Mouse (Mus musculus) monocyte, adult 2 months (primary cell): ENCODE measurements at regions not wholly inside any gene's neighbourhood (a gene's known extent, or its start where the extent isn't known, plus 50 kb on each side); places are given as distances from the start of the nearest gene placed in this dataset.
"Not testable (repeated sequence)": the region's sequence is repeated elsewhere in the genome, so short reads cannot be mapped to it uniquely, and the experiment has no call there.

Experiments
- DNase-seq, 2 experiments: peaks; one replicate each; pipeline ENCODE4 v3.0.0; 2022; ENCODE audit warnings: low spot score in 2 of 2, low read depth in 1 of 2

DNA sequence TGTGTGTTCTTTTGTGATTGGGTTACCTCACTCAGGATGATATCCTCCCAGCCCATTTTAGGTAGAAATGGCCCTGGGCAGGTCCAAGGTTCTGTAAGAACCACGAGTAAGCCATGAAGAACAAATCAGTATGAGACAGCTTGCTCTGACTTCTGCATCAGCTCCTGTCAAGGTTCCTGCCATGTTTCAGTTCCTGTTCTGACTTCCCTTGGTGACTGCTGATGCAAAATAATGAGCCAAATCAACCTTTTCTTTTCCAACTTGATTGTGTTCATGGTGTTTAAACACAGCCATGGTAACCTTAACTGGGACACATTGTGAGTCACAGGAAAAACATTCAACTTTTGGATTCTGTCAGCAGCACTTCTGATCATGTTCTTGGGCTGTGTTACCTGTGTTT is 667.4 kb upstream of the Igfbp7 start:
- DNase-seq = no peak

DNA sequence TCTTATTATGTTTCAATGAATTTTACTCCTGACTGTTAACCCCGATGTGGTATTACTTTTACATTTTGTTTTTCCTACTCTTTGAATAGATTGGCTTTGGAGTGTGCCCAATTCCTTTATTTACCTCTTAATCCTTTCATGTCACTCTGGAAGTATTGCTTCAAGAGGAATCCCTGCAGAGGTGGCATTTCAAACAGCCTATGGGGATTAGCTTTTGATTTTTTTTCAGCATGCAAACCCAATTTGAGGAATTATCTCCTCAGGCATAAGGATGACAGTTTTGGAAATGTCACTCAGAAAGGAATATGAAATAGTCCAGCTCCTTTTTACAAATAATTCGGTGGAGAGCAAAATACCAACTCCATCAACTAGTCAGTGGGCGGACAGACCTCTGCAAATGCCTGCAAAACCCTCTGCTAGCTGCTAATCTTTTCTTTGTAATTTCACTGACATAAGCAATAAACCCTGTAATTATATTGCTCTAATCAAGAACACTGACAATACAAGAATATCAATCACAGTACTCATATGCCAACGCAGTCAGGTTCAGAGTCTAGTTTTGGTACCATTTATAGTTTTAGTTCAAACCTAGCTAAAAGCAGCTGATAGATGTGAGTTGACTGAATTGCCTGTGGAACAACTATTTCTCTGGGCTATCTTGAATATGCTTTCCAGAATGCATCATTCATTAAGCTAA is 624.9 kb upstream of the Igfbp7 start:
- DNase-seq = no peak

DNA sequence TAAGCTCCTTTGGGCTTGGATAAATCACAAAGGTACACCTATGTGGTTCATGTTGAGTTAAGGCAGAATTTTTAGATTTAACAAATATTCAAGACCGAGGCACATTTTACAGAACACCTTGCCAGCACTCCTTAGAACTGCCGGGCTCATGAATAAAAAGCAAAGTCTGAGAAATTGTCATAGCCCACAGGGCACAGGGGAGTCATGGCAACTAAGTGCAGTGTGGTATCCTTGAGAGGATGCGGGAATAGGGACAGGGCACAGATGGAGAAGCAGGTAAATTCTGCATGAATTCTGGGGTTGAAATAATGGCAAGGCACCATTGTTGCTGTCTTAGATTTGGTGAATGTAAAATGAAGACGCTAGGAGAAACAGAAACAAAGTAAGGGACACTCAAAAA is 609.7 kb upstream of the Igfbp7 start:
- DNase-seq = no peak

DNA sequence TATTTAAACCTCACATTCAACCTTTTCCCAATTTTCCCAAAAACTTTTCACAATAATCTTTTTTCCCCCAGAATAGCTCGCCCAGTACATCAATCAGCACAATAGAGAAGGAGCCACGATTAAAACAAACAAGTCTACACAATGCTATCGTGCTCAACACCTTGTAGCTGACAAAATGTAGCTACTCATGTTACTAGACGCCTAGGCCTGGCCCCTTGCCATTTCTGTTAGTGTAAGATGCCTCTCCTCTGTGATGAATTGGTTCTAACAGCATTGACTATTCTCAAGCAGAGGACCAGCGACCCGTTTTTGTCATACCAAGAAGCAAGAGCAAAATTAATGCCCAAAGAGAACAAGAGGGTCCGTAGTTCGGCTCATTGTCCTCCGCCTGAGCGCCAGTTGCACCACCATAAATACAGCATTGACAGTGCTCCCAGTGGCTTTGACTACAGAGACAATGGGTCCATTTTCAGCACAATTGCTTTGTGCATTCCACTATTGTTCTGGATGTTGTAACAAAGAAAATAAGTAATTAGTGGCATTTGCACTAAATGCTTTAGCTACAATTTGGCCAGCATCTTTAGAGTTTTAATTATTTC is 578.7 kb upstream of the Igfbp7 start:
- no peak for DNase-seq

DNA sequence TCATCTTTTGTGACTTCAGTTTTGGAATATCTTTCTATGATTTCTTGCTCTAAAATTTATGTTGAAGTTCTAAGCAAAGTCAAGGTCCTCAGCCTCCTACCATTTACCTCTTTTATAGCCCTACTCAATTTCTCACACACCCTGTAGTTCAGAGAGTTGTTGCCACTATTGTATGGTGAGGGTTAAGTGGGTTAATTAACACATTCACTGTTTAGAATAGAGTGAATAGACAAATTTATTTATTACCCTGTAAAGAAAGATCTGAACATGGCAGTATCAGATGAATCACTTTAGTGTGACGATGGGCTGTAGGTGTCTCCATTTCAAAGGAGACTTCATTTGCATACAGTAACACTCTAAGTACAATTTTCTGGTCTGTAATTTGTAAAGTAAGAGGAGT is 577.4 kb upstream of the Igfbp7 start:
- DNase-seq = no peak

DNA sequence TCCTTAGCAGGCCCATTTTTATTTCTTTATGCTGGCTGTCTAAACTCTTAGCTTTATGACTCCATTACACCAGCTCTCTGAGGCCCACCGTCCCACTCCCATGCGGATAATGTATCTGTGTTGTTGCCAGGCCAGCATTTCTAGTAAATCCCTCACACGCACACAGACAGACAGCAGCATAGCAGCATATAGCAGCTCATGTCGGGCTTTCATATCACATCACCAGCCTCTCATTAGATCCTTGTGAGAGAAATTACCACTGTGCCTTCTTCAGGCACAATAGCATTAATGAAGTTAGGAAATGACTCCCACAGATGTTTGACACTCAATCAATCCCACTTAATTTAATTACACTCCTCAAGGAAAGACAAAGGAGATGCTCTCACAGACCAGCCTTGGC is 532.2 kb upstream of the Igfbp7 start:
- not testable (repeated sequence) for DNase-seq

DNA sequence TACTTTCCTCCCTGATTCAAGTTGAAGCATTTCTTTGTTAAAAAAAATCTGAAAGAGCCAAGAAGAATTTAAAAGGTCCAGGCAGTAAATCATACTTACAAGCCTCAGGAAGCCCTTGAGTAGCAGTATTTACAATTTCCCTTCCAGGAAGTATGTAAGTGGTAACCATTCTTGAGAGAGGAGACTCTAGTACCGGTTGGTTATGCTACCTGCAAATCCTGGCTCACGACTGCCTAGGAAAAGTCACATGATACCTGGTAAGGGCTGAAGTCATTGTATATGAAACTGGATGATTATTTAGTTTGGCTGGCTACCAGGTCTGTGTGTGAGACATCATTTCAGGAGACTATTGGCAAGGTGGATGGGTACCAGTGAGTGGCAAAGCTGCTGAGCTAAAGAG is 524.0 kb upstream of the Igfbp7 start:
- DNase-seq = no peak

DNA sequence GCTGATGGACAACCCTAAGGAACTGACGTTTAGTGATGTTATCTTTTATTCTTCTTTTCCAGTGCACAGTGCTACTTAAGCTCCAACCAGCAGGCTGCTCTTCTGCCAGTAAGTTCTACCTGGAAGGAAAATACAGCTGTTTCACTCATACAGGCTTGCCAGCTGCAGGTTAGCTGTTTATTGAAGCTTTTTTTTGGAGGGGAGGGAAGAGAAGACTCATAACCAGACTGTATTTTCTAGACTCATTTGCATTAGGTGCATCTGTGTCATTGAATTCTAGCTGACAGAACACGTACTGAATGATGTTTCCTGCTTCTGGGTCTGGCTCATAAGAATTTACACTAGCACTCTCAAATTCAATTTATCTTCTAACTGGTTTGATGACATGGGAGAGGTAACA is 513.3 kb upstream of the Igfbp7 start:
- no peak for DNase-seq

DNA sequence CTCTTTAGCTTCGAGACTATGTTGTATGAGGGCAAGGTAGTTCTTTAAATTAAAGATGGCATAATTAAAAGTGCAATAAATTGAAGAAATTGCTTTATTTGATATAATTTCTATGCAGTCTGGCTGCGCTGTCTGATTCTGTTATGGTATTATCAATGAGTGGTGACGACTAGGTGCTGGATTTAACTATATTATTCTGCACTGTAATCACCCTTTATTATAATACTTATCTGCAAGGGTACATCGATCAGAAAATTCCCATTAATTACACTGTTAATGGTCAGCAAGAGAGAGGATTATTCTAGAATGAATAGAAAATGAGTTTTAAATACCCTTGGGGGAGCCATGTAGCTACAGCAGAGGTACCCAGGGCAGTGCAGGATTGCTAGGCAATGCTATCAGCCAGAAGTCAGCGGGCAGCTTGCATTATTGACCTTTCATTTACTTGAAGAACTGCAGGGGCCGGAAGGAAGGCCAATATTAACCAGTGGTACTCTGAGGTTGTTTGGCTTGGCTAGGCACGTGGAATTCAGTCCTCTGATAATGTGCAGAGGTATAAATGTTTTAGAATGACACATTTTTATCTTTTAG is 509.3 kb upstream of the Igfbp7 start:
- DNase-seq = no peak

DNA sequence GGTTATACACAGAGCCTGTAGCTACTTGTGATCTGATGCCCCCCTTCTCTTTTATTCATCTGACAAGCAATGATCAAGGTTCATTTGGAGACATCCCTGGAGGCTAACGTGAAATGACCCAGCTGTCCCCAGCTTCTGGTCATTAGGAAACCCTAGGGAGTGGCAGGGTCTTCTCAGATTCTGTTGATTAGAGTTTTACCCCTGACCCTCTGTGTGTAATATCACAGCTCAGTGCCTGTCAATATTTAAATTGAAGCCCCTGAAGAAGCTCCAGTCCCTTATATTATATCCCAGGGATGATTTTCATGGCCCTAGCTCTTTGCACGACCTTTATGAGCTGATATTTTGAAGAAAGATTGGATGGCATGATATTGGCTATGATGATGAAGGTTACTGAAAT is 508.5 kb upstream of the Igfbp7 start:
- no peak for DNase-seq

DNA sequence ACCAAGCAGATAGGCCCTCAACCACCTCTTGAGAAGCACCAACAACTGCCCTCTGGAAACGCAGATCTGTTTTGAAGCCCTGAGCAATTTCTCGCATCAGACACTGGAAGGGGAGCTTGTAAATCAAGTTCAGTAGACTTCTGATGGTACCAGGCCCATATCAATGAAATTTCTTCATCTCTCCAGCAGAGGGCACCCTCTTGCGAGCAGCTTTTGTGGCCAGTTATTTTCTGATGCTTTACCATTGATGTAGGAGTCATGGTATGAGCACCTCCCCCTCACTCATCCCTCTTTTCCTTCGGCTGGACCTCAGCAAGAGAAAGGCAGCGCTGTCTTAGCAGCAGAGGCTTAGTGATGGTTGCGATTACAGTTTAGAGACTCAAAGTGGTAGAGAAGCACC is 501.4 kb upstream of the Igfbp7 start:
- DNase-seq = no peak

DNA sequence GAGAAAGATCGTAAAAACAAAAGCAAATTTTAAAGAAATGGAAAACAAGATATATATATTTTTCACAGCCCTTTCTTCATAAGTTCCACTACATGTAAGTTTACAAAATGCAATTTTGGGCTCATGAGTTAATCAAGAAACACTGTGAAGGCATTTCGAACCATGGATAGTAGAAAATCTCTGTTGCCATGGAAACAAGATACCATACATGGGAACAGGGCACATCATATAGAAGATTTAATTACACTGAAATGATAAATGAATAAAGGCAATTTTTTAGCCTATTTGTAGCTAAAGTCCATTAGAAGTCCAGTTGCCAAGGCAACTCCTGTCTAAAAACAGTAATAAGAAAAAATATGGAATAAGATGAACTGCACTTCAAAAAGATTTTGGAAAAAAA is 484.2 kb upstream of the Igfbp7 start:
- not testable (repeated sequence) for DNase-seq

DNA sequence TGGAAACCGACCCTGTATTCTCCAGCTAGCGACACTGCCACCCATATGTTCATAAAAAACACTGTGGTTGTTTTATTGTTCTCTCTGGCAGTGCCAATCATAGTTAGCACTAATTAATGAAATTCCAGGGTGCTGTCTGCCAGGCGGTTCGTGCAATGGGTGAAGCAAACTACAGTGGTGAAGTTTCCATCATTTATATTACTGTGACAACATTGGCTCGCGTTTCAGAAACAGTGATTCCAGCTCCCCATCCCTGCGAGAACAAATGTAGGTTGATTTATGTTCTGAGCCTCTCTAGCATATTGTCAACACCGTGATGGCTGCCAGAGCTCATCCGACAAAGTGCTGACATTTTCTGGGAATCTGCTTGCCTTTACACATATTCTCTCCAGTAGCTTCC is 480.7 kb upstream of the Igfbp7 start:
- no peak for DNase-seq

DNA sequence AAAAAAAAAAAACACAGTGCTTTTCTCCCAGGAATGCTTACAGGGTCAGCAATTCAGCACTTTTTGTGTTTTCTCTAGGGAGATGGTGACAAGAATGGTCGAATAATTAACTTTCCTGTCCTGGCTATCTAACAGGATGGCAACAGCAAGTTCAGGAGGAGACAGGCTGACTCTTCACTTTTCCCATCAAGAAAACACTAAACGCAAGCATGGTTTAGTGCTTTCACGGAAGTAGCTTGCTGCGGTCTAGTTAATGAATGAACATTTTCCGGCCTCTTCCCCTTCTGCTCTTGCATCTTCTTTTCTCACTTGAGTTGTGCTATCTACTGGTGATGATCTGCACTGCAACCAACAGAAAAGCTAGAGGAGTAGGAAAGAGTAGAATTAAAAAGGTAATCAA is 463.6 kb upstream of the Igfbp7 start:
- DNase-seq = no peak

DNA sequence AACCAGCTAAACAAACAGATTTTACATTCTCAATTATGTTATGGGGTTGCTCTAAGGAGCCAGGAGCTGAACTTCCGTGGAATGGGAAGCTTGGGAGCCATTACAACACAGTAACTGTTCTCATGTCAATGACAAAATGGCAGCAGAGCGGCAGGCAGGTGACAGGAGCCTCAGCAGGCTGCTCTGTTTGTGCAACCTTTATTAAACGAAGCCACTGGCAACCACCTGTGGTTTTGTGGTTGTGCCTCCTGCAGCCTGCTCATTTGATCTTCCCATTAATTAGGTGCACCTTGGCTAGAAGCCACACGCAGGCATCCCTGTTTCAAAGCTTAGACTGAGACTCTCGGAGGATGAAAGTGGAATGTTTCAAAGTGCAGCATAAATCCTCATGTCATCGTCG is 457.5 kb upstream of the Igfbp7 start:
- no peak for DNase-seq

DNA sequence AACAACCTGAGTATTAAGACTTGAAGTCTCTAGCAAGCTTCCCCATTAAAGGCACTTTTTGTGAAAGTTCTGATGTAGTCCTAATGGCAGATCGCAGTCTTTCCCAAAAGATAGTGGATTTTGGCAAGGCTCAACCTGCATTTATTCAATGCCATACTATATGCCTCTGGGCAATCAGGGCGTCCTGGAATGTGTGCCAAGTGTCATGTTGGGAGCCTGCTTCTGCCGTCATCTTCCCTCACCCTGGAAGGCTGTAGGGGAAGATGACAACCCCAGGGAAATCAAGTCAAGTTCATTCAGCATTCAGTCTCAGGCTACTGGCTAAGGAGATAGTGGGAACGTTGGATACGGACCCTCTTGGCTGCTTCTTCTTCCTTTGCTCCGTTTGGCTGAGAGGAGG is 447.4 kb upstream of the Igfbp7 start:
- no peak for DNase-seq

DNA sequence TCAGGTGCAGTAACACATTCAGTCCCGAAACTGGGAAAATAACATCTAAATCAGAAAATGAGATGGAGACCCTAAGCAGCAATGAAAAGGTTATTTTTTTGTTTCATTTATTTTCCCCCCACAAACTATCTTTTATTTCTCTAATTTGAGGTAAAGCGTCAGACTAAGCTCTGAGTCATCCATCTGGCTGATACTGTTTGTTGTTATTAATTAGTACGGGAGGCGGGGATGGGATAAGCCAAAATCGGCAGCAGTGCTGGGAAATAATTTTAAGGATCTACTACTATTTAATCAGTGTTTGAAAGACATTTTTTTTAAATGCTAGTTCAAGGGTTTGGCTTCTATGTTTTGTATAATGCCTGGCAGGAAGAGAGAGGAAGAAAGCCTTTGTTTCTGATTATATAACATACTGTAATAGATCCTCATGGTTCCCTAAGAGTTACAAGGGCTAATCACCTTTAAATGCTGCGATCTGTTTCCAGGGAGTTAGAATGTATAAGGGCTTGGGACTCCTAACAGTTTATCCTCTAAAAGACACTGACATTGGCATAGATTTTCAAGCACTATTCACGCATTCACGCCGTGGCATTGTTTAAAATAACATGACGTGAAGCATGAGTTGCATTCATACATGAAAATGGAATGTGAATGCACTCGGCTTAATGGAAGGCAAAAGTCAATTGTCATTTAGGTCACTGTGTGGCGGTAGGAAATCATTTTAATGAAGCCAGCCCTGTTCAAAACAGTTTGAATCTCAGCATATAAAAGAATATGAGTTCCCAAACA is 446.4 kb upstream of the Igfbp7 start:
- DNase-seq = no peak

DNA sequence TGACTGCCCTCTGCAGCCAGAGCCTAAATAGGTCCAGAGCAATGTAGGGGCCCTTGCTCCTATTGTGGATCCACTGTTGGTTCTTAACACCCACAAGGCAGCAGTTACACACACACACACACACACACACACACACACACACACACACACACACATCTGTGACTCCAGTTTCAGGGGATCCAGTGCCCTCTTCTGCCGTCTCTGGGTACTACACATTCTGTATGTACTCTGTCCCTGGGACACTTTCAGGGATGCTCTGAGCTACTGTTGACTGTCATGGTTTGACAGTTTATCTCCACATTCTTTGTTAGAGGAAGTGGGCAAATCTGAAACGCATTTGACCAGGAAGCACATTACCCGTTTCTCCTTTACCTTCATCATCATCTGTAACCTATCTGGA is 443.8 kb upstream of the Igfbp7 start:
- no peak for DNase-seq

DNA sequence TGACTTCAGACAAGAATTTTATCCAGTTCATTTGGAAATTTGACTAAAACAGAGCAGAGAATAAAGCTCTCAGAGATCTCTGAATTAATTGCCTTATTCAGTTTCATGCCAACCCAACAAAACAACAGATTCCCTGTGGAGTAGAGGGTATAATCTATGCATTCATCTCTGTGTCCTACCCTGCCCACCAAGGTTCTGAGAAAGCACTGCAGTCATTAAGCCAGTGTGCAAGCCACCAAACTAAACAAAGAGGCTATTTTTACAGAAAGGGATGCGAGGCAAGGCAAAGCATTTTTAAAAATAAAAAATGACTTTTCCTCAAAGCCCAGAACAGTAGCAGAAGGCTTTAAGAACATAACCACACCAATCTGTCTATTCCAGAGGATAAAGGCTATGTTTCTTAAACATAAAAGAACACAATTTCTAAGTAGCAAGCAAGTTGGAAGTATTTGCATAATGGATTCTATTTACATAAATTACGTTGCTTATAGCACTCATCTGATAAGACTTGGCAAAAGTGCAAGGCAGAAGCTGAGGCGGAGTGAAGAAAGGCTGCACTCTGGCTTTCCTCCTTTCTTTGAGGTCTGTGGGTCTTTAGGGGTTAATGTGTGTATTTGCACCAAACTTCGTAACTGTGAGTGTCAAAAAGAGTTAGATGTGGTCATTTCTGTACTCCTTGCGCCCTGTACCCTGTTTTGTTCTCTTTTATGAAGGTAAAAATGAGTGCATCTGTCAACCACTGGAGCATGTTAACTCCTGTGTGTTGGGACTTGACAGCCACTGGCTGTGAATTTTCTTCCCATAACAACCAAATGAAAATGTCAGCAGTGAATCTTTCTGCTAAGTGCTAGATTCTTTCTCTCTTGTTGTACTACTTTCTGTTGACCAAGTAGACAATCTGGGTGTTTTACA is 430.6 kb upstream of the Igfbp7 start:
- DNase-seq = no peak

DNA sequence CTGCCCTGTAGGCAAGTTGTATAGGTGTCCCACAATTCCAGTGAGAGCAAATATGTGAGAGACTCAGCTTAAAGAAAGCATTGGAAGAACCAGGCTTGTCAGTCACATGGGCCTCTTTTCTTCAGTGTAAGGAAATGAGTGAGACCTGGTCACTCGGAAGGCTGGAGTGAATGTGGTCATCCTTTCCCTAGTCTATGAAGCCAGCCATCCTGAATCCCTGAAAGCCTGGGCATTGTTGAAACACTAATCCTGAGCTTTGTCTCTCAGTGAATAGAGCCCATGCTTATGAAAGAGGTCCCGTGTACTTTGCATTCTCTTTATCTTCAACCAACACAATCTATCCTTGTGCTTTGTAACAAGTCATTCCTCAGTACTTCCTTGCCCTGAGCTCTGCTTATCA is 420.1 kb upstream of the Igfbp7 start:
- DNase-seq = no peak

DNA sequence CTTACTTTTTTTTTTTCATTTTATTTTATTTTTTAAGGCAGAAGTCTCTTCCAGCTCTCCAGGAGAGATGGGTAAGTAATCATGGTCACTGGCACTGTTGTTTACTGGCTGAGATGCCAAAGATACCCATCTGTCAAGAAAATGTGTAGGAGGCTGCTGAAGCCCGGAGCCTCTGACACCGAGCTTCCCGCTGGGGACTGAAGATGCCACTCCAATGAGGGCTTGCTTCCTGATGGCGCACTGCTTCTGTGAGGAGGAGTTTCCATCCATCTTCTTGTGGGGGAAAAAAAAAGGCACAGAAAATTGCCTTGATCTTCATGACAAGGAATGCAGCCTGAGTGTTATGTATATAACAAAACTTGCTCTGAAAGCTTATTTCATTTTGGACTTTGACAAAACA is 418.2 kb upstream of the Igfbp7 start:
- DNase-seq = no peak
